Mouse (Mus musculus) lung, adult 2 months (tissue): ENCODE data around the gene Dnajc28. TPM values are rescaled to one million over a fixed set of nuclear protein-coding genes. Genes with fewer than 3 reads are reported as not detected.

Source experiments
- DNase-seq: peaks from one replicate; pipeline ENCODE4 v3.0.0; 2022
- H3K4me1 ChIP-seq: fragments of 200-500 bp; 2 replicates; pipeline ENCODE4 v1.6.1; 2011; ENCODE audit warnings: low read length; ENCODE audit not compliant: control insufficient read depth, insufficient read depth
- H3K4me3 ChIP-seq: fragments of 200-500 bp; replicated peaks from 2 replicates; pipeline ENCODE3; 2011; ENCODE audit warnings: low read depth, mild to moderate bottlenecking, control low read depth, low read length; ENCODE audit errors: extremely low read depth
- CTCF ChIP-seq: fragments of 200-500 bp; IDR thresholded peaks from 2 replicates; pipeline ENCODE4 v1.5.1; 2011; ENCODE audit warnings: mild to moderate bottlenecking, low read length, control low read depth; ENCODE audit not compliant: insufficient read depth
- POLR2A ChIP-seq: fragments of 200-500 bp; IDR thresholded peaks from 2 replicates; pipeline ENCODE4 v1.6.1; 2011; ENCODE audit warnings: low read depth, mild to moderate bottlenecking, control low read depth, low read length, borderline replicate concordance; ENCODE audit errors: extremely low read depth
- WGBS: fragments of 180-500 bp; shearing (Covaris S2); methylation state at CpG from one replicate; pipeline ENCODE4 v1.1.7; 2018; 5-methylcytosine and 5-hydroxymethylcytosine counted together
- polyA plus RNA-seq: library from polyadenylated mRNA; depleted of rRNA; stranded (reverse); fragments of >200 nt; gene quantifications from 2 replicates; pipeline ENCODE4 v1.2.3, GENCODE M21; 2012; rRNA removed

Dnajc28 gene
- polyA plus RNA-seq, 1 experiment: 1.7 TPM

GRCm38 (mm10) chr16:91582307-91582706 is 36.5 kb downstream of the Dnajc28 start:
- TF ChIP-seq CTCF (no peak), POLR2A (no peak)
- H3K4me3 ChIP-seq: no peak overlapping the region
- WGBS: 75% methylated on average over 2 of the region's 2 CpGs
- DNase-seq: no peak
- H3K4me1 ChIP-seq: peaks cover 2% of the 10 kb centered on the region; the same call in 1 of the 2 replicates

GRCm38 (mm10) chr16:91578980-91579720 is 39.7 kb downstream of the Dnajc28 start:
- WGBS: 85% methylated on average over 14 of the region's 14 CpGs
- H3K4me3 ChIP-seq: no peak overlapping the region
- no peak for DNase-seq
- no peaks in the 10 kb centered on the region for H3K4me1 ChIP-seq
- no peak for TF ChIP-seq POLR2A
- no peak for TF ChIP-seq CTCF

GRCm38 (mm10) chr16:91575151-91575550 is 43.7 kb downstream of the Dnajc28 start:
- WGBS: 81% methylated on average over 13 of the region's 13 CpGs
- Histone ChIP-seq H3K4me1 (no peaks in the 10 kb centered on the region), H3K4me3 (no peak overlapping the region)
- DNase-seq: no peak
- TF ChIP-seq POLR2A (no peak), CTCF (no peak)

- Histone ChIP-seq H3K4me3 (no peak overlapping the region), H3K4me1 (no peaks in the 10 kb centered on the region)
- DNase-seq: no peak
- TF ChIP-seq CTCF (no peak), POLR2A (no peak)
- 48% methylated on average over 3 of the region's 3 CpGs for WGBS
Observed at GRCm38 (mm10) chr16:91571105-91571504, 47.7 kb downstream of the Dnajc28 start.

- DNase-seq: no peak
- Histone ChIP-seq H3K4me3 (no peak overlapping the region), H3K4me1 (no peaks in the 10 kb centered on the region)
- TF ChIP-seq POLR2A: no peak
- no peak for TF ChIP-seq CTCF
- WGBS: 83% methylated on average over 10 of the region's 10 CpGs
Observed at GRCm38 (mm10) chr16:91568960-91569359, 49.9 kb downstream of the Dnajc28 start.

- Histone ChIP-seq H3K4me3 (no peak overlapping the region), H3K4me1 (no peaks in the 10 kb centered on the region)
- no peak for DNase-seq
- no peak for TF ChIP-seq CTCF
- TF ChIP-seq POLR2A: no peak
- 83% methylated on average over 7 of the region's 7 CpGs for WGBS
Observed at GRCm38 (mm10) chr16:91566002-91566401, 52.8 kb downstream of the Dnajc28 start.

GRCm38 (mm10) chr16:91565292-91565951 is 53.4 kb downstream of the Dnajc28 start:
- no peaks in the 10 kb centered on the region for H3K4me1 ChIP-seq
- TF ChIP-seq POLR2A (no peak), CTCF (no peak)
- no peak overlapping the region for H3K4me3 ChIP-seq
- DNase-seq: no peak
- WGBS: 50% methylated on average over 9 of the region's 9 CpGs

- 75% methylated on average over 4 of the region's 4 CpGs for WGBS
- Histone ChIP-seq H3K4me3 (no peak overlapping the region), H3K4me1 (no peaks in the 10 kb centered on the region)
- TF ChIP-seq POLR2A (no peak), CTCF (no peak)
- DNase-seq: no peak
Observed at GRCm38 (mm10) chr16:91564580-91565291, 54.1 kb downstream of the Dnajc28 start.

Other genes starting within 250 kb of the Dnajc28 start
- 91.2 and 96.3 TPM in 2 replicates for gene Ifnar2, start 246.2 kb downstream of the Dnajc28 start, polyA plus RNA-seq
- gene Gm21970, start 227.3 kb downstream of the Dnajc28 start, polyA plus RNA-seq: not detected in 2 replicates
- 46.5 and 53.1 TPM in 2 replicates for gene Il10rb, start 212.9 kb downstream of the Dnajc28 start, polyA plus RNA-seq
- 25.0 and 29.7 TPM in 2 replicates for gene Ifnar1, start 133.8 kb downstream of the Dnajc28 start, polyA plus RNA-seq
- 32.4 and 37.9 TPM in 2 replicates for gene Ifngr2, start 72.0 kb downstream of the Dnajc28 start, polyA plus RNA-seq
- gene Tmem50b, start 21.2 kb downstream of the Dnajc28 start, polyA plus RNA-seq: 87.2 and 111 TPM in 2 replicates
- gene Gart, start 27.9 kb upstream of the Dnajc28 start, polyA plus RNA-seq: 19.1 and 29.5 TPM in 2 replicates
- gene Son, start 28.5 kb upstream of the Dnajc28 start, polyA plus RNA-seq: 144 and 200 TPM in 2 replicates
- 5.5 and 6.6 TPM in 2 replicates for gene Donson, start 69.7 kb upstream of the Dnajc28 start, polyA plus RNA-seq
- 22.3 and 29.8 TPM in 2 replicates for gene Cryzl1, start 109.9 kb upstream of the Dnajc28 start, polyA plus RNA-seq
- 18.4 and 43.7 TPM in 2 replicates for gene Itsn1, start 110.3 kb upstream of the Dnajc28 start, polyA plus RNA-seq